Mouse (Mus musculus) megakaryocyte, embryonic 14.5 days (primary cell): ENCODE data around the gene Wap.

Source experiments
- FLI1 ChIP-seq: IDR thresholded peaks from 2 replicates; pipeline ENCODE4 v1.6.1; 2012; ENCODE audit warnings: low read length, inconsistent platforms, mixed read lengths
- GATA1 ChIP-seq: IDR thresholded peaks from 3 replicates; pipeline ENCODE4 v1.6.1; 2012; ENCODE audit warnings: mixed read lengths, low read length, inconsistent platforms, borderline replicate concordance

DNA sequence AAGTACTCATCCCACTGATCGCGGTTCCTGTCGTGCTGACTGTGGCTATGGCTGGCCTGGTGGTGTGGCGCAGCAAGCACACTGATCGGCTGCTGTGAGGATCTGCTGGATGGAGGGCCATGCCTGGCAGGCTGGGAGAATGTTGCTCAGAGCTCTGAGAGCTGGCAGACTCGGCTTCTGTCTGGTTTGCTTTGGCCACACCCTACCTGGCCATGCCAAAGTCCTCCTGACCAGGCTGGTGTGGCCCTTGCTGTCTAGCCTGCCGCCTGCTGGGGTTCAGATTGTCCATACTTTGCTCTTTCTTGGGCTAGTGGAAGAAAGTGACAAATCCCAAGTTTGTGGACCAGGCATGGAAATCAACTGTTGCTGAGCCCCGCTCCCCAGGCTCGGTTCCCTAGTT lies 38.2 kb upstream of the Wap start:
- TF ChIP-seq FLI1 = no peak
- TF ChIP-seq GATA1 = no peak
